Mouse (Mus musculus) kidney, adult 2 months (tissue): ENCODE measurements around the gene Hspa2.

ENCODE experiments used
- CTCF ChIP-seq: fragments of 200-500 bp; conservative IDR thresholded peaks from 2 replicates; pipeline ENCODE4 v1.5.1; 2011; ENCODE audit warnings: low read depth, mild to moderate bottlenecking, control low read depth, low read length, moderate library complexity, mixed read lengths; ENCODE audit not compliant: insufficient read depth, insufficient read length
- POLR2A ChIP-seq: fragments of 200-500 bp; IDR thresholded peaks from one replicate; pipeline ENCODE4 v1.6.1; 2011; ENCODE audit warnings: low read depth, low read length, control low read depth

DNA sequence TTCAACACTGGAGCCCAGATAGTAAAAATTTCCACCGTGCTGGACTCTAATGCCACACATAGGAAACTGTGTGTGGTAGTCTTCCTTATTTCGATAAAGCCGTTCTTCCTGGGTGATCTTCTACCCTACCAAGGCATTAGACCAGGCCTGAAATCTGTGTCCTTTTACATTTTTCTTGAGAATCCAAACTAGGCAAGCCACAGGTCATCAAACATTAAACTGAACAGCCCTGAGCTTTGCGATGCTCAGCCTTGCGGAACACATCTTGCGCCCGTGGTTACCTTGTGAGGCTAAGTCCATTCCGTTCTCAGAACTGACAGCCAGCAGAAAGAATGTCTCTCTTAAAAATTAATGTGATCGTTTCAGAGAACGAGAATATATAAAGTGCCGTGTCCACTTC lies 42.2 kb downstream of the Hspa2 start:
- no peak for TF ChIP-seq CTCF
- no peak for TF ChIP-seq POLR2A
